Mouse (Mus musculus) adrenal gland, adult 18-20 months (tissue): Measurements from ENCODE around the gene Tas1r1. TPM values are rescaled to one million over a fixed set of nuclear protein-coding genes. Genes with fewer than 3 reads are reported as not detected.

Experiments used
- DNase-seq, 2 experiments: peaks; one replicate each; pipeline ENCODE4 v3.0.0; 2021 to 2022; ENCODE audit warnings: low spot score in 2 of 2
- total RNA-seq, 2 experiments: library from RNA; stranded (reverse); gene quantifications; 1 replicate in 1 of 2; 2 replicates in 1 of 2; pipeline ENCODE4 v1.2.3; 2021

Gene Tas1r1
- total RNA-seq, 2 experiments from 2014 or later, result not detected

DNA sequence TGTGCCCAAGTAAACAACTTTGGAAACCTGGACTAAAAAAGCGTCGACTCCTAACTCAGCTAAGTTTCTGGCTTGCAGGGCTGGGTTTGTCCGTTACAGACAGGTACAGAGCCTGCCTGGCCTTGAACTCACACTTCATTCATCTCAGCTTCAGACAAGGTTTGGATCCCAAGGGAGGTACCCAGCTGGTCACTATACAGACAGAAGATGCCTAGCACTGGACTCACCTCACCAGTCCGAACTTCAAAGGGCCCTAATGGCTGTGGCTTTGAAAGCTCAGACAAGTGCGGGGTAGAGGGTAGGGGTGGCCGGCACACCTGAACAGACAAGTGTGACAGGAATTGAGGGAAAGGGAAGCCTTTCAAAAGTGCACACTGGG is 49.3 kb downstream of the Tas1r1 start:
- DNase-seq, result no peak

DNA sequence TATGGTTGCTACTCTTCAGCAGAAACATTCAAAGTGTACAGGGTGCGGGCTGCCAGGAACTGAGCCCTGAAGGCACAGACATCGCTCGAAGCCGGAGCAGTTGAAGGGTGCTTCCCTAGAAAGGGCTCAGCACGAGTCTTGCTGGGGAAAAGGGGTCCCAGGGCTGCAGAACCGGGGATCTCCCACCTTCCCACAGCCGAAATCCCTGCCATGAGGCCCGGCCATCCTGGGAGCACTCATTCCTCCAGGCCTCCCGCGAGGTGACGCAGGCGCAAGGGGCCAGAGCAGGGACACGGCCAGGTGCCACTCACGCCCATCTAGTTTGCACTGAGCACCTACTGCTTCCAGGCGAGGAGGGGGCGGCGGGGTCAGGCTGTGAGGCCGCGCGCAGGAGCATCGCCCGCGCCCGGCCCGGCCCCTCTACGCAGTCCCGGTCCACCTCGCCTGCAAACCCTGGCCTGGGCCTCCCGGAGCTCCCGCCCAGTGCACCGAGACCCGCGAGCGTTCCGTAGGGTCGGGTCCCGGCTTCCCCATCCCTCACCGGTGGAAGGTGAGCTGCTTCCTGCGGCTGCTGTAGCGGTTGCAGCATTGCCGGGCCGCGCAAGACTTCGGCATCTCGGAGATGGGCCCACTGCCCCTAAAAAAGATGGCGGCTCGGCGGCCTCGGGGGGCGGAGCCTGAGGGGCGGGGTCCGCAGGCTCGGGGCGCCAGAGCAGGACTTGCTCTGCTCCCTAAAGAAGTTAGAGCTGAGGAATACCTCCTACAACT is 49.8 kb downstream of the Tas1r1 start, which contains the start of gene Thap3:
Gene Thap3 (minus strand): TSS at position 656 of the 768 bp plus-strand sequence.
- DNase-seq, result peak; percentile 86 to 87

DNA sequence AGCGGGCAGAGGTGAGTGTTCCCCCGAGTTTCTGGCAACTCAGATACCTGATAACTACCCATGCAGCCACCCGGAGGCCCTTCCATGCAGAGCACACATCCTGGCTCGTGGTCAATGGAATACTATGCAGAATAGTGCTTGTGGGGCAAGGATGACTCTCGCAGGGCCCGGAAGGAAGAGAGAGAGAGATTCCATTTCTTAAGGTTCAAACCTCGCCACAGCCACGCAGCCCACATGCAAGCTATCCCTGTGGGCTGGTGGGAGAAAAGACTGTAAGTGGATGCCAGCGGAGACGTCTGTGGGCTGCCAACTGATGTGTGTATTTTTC is 50.4 kb downstream of the Tas1r1 start:
- DNase-seq, result no peak

DNA sequence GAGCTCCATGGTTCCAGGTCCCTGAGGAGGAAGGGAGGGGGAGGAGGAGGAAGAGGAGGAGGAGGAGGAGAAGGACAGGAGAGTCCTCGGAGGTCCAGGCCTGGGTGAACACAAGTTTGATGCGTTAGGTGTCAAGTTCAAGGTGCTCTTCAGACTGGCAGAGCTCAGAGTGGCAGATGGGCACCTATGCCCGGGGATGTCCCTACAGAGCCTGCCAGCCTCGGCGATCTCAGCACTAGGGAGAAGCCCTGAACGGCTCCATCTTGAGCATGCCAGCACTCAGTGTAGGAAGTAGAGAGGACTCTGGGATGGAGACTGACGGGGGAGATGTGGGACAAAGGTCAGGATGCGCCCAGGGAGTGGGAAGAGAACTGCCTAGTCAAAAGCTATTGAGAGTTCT is 51.7 kb downstream of the Tas1r1 start:
- no peak for DNase-seq

DNA sequence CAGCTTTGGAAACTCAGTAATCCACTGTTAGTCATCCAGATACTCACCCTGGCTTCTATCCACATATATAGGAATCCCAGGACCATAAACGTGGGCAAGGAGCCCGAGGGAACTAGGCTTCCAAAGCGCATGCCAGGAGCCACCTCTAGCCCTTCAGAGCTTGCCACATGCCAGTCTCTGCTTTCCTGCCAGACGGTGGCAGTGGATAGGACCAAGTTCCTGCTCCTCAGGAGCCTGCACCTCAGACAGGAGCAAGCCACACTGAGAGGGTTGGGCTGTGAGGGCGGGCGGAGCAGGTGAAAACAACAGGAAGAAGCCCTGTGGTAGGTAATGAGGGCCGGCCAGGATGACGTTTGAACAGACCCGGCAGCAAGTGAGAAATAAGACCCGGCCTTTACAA is 52.5 kb downstream of the Tas1r1 start:
- no peak for DNase-seq

DNA sequence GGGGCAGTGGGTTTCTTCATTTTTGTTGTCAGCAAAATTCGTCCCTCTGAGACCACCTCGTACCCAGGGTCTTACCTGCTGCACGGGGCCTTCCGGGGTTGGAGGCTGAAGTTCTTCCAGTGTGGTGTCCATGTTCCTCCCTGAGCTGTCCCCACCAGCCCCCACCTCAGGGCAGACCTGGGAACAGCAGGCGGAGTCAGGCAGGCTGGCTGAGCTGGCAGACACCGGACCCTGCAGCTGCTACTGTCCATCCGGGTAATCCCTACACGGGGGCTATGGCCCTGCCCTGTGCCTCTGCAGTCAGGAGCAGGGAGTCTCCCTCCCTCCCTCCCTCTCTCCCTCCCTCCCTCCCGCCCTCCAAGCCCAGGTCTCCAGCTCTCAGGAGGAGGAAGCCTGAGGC is 54.8 kb downstream of the Tas1r1 start:
- no peak for DNase-seq

DNA sequence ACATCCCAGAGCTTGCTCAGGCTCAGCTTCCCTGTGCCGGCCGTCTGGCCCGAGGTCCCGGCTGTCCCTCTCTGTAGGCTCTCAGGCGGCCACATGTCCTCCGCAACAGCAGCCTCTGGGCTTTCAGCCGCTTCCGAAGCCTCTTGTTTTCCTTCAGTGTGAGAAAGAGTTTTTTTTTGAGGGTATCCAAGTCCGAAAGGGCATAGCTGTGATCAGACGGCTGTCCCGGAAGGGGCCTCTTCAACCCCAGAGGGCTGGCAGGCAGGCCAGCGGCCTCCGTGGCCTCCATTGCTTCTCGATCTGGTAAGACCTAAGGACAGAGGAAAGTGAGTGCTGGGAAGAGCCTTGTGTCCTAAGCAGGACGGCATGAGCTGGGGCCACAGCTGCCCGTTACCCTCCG is 55.3 kb downstream of the Tas1r1 start:
- no peak for DNase-seq

DNA sequence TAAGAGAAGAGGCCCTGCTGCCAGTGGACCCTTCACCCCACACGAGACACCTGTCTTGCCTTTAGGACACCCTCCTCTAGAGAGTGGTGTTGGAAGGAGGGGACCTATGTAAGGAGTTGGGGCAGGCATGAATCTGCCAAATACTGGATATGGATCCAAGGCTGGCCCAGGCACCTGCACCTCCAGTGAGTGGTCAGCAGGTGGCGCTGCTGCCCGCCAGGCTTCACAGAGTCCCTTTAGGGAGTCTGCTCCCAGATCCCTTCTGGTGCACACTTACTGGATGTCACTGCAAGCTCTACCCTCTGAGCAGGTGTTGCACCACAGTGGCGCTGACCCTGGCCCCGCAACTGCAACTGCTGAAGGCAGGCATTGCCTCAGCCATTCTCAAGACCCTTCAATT is 57.0 kb downstream of the Tas1r1 start:
- DNase-seq, result peak; percentile 84 to 86

DNA sequence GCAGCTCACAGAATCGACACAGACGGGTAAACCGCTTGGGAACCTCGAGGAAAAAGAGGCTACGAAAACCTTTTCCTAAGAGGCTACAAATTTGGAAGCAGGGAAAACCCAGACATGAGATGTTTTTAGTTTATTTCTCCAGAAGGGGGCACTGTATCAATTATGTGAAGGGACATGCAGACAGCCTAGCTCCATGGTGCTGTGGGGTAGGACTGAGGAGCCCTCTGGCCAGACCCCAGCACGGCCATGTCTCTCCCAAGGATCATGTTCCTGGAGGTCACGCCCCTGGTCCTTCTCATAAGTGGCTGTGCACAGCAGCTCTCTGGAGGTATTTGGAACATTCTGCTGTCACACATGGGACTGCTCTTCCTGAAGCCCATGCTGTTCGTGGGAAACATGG is 57.7 kb downstream of the Tas1r1 start:
- DNase-seq, result no peak

Other genes with a start within 250 kb of the Tas1r1 start
- 10 to 100 TPM; 37.2 to 38.2 TPM for gene Camta1, start 176.7 kb downstream of the Tas1r1 start, total RNA-seq
- gene Dnajc11, start 104.9 kb downstream of the Tas1r1 start, total RNA-seq, result 10 to 100 TPM; 78.1 to 88.9 TPM
- gene Thap3, start 49.6 kb downstream of the Tas1r1 start, total RNA-seq, result 10 to 100 TPM; 18.2 to 19.9 TPM
- 10 to 100 TPM; 12.4 to 13.2 TPM for gene Phf13, start 42.3 kb downstream of the Tas1r1 start, total RNA-seq
- gene Klhl21, start 29.8 kb downstream of the Tas1r1 start, total RNA-seq, result 10 to 100 TPM; 18.3 to 28.2 TPM
- 1 to 10 TPM; 8.3 to 8.9 TPM for gene Zbtb48, start 10.9 kb downstream of the Tas1r1 start, total RNA-seq
- 10 to 100 TPM; 23.6 to 33.5 TPM for gene Nol9, start 753 bp upstream of the Tas1r1 start, total RNA-seq
- gene Plekhg5, start 33.9 kb upstream of the Tas1r1 start, total RNA-seq, result 10 to 100 TPM in 1 of 2 experiments, 1 to 10 TPM in 1; 7.3 to 12.0 TPM
- gene Tnfrsf25, start 77.4 kb upstream of the Tas1r1 start, total RNA-seq, result 1 to 10 TPM; 1.3 to 2.8 TPM
- 1 to 10 TPM; 1.9 to 3.3 TPM for gene Espn, start 113.8 kb upstream of the Tas1r1 start, total RNA-seq
- gene Hes2, start 120.3 kb upstream of the Tas1r1 start, total RNA-seq, result not detected
- 10 to 100 TPM; 45.7 to 54.0 TPM for gene Acot7, start 139.6 kb upstream of the Tas1r1 start, total RNA-seq
- gene Gpr153, start 235.7 kb upstream of the Tas1r1 start, total RNA-seq, result 1 to 10 TPM; 5.3 to 7.4 TPM